Mouse (Mus musculus) MEL (cell line): ENCODE results near the gene Spsb2. TPM values are rescaled to one million over a fixed set of nuclear protein-coding genes. Genes with fewer than 3 reads are reported as not detected.

ENCODE experiments used
- DNase-seq: peaks from one replicate; pipeline ENCODE4 v3.0.0; 2011; ENCODE audit warnings: low read depth, low spot score
- H3K27ac ChIP-seq: 2 replicates; pipeline ENCODE4 v1.5.1; 2012; ENCODE audit warnings: low read depth, mild to moderate bottlenecking, control low read depth, low read length, moderate library complexity; ENCODE audit not compliant: control insufficient read depth
- H3K27me3 ChIP-seq, 2 experiments: fragments of 150-350 bp in 1 of 2; sonication (generic) in 1 of 2; 2 replicates each; pipeline ENCODE4 v1.6.1; 2012; ENCODE audit warnings: low read length in 2 of 2, mild to moderate bottlenecking in 2 of 2, improper control_type of control experiment in 1 of 2, moderate library complexity in 1 of 2; ENCODE audit not compliant: insufficient read depth in 2 of 2, control insufficient read depth in 1 of 2
- H3K36me3 ChIP-seq, 2 experiments: 2 replicates each; pipeline ENCODE4 v1.6.1; 2012 to 2014; ENCODE audit warnings: low read length in 2 of 2, improper control_type of control experiment in 1 of 2, inconsistent platforms in 1 of 2, mild to moderate bottlenecking in 1 of 2; ENCODE audit not compliant: insufficient read depth in 2 of 2, control insufficient read depth in 1 of 2
- H3K4me1 ChIP-seq, 2 experiments: fragments of 150-350 bp in 1 of 2; sonication (generic) in 1 of 2; 2 replicates each; pipeline ENCODE4 v1.6.1; 2012; ENCODE audit warnings: low read length in 2 of 2, improper control_type of control experiment in 1 of 2, mild to moderate bottlenecking in 1 of 2; ENCODE audit not compliant: insufficient read depth in 2 of 2, control insufficient read depth in 1 of 2
- H3K4me3 ChIP-seq, 2 experiments: fragments of 150-350 bp in 1 of 2; sonication (generic) in 1 of 2; 2 replicates each; pipeline ENCODE4 v1.5.1; 2012; ENCODE audit warnings: low read depth in 2 of 2, low read length in 2 of 2, mild to moderate bottlenecking in 2 of 2, moderate library complexity in 2 of 2, control low read depth in 1 of 2, improper control_type of control experiment in 1 of 2; ENCODE audit not compliant: control insufficient read depth in 1 of 2, insufficient read depth in 1 of 2
- H3K79me2 ChIP-seq: 2 replicates; pipeline ENCODE4 v1.6.1; 2012; ENCODE audit warnings: mild to moderate bottlenecking, low read length, moderate library complexity; ENCODE audit not compliant: control insufficient read depth, poor library complexity, insufficient read depth
- H3K9ac ChIP-seq: 2 replicates; pipeline ENCODE4 v1.6.1; 2012; ENCODE audit warnings: low read depth, mild to moderate bottlenecking, control low read depth, low read length, moderate library complexity; ENCODE audit not compliant: control insufficient read depth, poor library complexity, severe bottlenecking
- H3K9me3 ChIP-seq: fragments of 150-350 bp; sonication (generic); replicated peaks from 2 replicates; pipeline ENCODE4 v1.6.1; 2012; ENCODE audit warnings: mild to moderate bottlenecking, low read length, improper control_type of control experiment, moderate library complexity; ENCODE audit not compliant: insufficient read depth
- BHLHE40 ChIP-seq: IDR thresholded peaks from 2 replicates; pipeline ENCODE4 v1.6.1; 2012; ENCODE audit warnings: low read depth, mild to moderate bottlenecking, inconsistent platforms, low read length, improper control_type of control experiment, borderline replicate concordance
- CHD1 ChIP-seq: IDR thresholded peaks from 2 replicates; pipeline ENCODE4 v1.6.1; 2012; ENCODE audit warnings: low read depth, mild to moderate bottlenecking, inconsistent platforms, low read length, improper control_type of control experiment
- CHD2 ChIP-seq: IDR thresholded peaks from 2 replicates; pipeline ENCODE4 v1.6.1; 2011; ENCODE audit warnings: low read length, improper control_type of control experiment
- CTCF ChIP-seq, 3 experiments: IDR thresholded peaks in 2 of 3; conservative IDR thresholded peaks in 1 of 3; 2 replicates each; pipeline ENCODE4 v1.5.1; 2011 to 2012; ENCODE audit warnings: low read length in 3 of 3, low read depth in 2 of 3, mild to moderate bottlenecking in 2 of 3, improper control_type of control experiment in 1 of 3, inconsistent platforms in 1 of 3, mixed read lengths in 1 of 3, moderate library complexity in 1 of 3; ENCODE audit not compliant: control insufficient read depth in 1 of 3, insufficient read depth in 1 of 3, poor library complexity in 1 of 3, severe bottlenecking in 1 of 3
- EP300 ChIP-seq, 2 experiments: IDR thresholded peaks; 2 replicates each; pipeline ENCODE4 v1.6.1; 2011; ENCODE audit warnings: improper control_type of control experiment in 2 of 2, low read length in 2 of 2, low read depth in 1 of 2, mild to moderate bottlenecking in 1 of 2
- GATA1 ChIP-seq: IDR thresholded peaks from 2 replicates; pipeline ENCODE4 v1.6.1; 2011; ENCODE audit warnings: low read depth, low read length, improper control_type of control experiment
- HCFC1 ChIP-seq: IDR thresholded peaks from 2 replicates; pipeline ENCODE4 v1.6.1; 2012; ENCODE audit warnings: low read depth, mild to moderate bottlenecking, inconsistent platforms, low read length, improper control_type of control experiment, moderate library complexity
- KAT2A ChIP-seq: conservative IDR thresholded peaks from 2 replicates; pipeline ENCODE4 v1.6.1; 2012; ENCODE audit warnings: low read depth, low read length, improper control_type of control experiment, inconsistent platforms
- MAFK ChIP-seq: IDR thresholded peaks from 2 replicates; pipeline ENCODE4 v1.6.1; 2011; ENCODE audit warnings: low read depth, mild to moderate bottlenecking, low read length, improper control_type of control experiment, borderline replicate concordance
- MAX ChIP-seq: IDR thresholded peaks from 2 replicates; pipeline ENCODE4 v1.6.1; 2011; ENCODE audit warnings: low read length, improper control_type of control experiment
- MXI1 ChIP-seq: IDR thresholded peaks from 2 replicates; pipeline ENCODE4 v1.6.1; 2011; ENCODE audit warnings: mild to moderate bottlenecking, low read depth, low read length, improper control_type of control experiment
- MYB ChIP-seq: IDR thresholded peaks from 2 replicates; pipeline ENCODE4 v1.6.1; 2011; ENCODE audit warnings: mild to moderate bottlenecking, low read depth, low read length, improper control_type of control experiment
- MYC ChIP-seq: IDR thresholded peaks from 2 replicates; pipeline ENCODE4 v1.6.1; 2011; ENCODE audit warnings: low read depth, mild to moderate bottlenecking, low read length, improper control_type of control experiment, moderate library complexity
- NRF1 ChIP-seq: IDR thresholded peaks from 2 replicates; pipeline ENCODE4 v1.6.1; 2014; ENCODE audit warnings: low read depth, mild to moderate bottlenecking, inconsistent platforms, low read length, improper control_type of control experiment, moderate library complexity; ENCODE audit not compliant: poor library complexity, insufficient read depth, severe bottlenecking
- POLR2AphosphoS2 ChIP-seq: IDR thresholded peaks from 2 replicates; pipeline ENCODE4 v1.6.1; 2011; ENCODE audit warnings: low read length, improper control_type of control experiment
- RAD21 ChIP-seq: IDR thresholded peaks from 2 replicates; pipeline ENCODE4 v1.6.1; 2011; ENCODE audit warnings: mild to moderate bottlenecking, low read depth, low read length, improper control_type of control experiment
- SMC3 ChIP-seq: IDR thresholded peaks from 2 replicates; pipeline ENCODE4 v1.6.1; 2011; ENCODE audit warnings: low read depth, low read length, improper control_type of control experiment
- TAL1 ChIP-seq: IDR thresholded peaks from 2 replicates; pipeline ENCODE4 v1.6.1; 2012; ENCODE audit warnings: mild to moderate bottlenecking, inconsistent platforms, low read length, moderate library complexity, mixed read lengths
- TBP ChIP-seq: IDR thresholded peaks from 2 replicates; pipeline ENCODE4 v1.8.0; 2011; ENCODE audit warnings: low read depth, low read length, improper control_type of control experiment
- ZC3H11A ChIP-seq: IDR thresholded peaks from 2 replicates; pipeline ENCODE4 v1.6.1; 2012; ENCODE audit warnings: low read depth, mild to moderate bottlenecking, inconsistent platforms, low read length, improper control_type of control experiment
- ZKSCAN1 ChIP-seq: IDR thresholded peaks from 2 replicates; pipeline ENCODE4 v1.6.1; 2012; ENCODE audit warnings: low read depth, mild to moderate bottlenecking, inconsistent platforms, low read length, improper control_type of control experiment, moderate library complexity
- ZMIZ1 ChIP-seq: IDR thresholded peaks from 2 replicates; pipeline ENCODE4 v1.6.1; 2012; ENCODE audit warnings: low read depth, mild to moderate bottlenecking, inconsistent platforms, low read length, improper control_type of control experiment, moderate library complexity
- ZNF384 ChIP-seq: IDR thresholded peaks from 2 replicates; pipeline ENCODE4 v1.6.1; 2012; ENCODE audit warnings: low read depth, mild to moderate bottlenecking, inconsistent platforms, low read length, improper control_type of control experiment
- polyA plus RNA-seq, 2 experiments: library from polyadenylated mRNA; stranded (reverse) in 1 of 2; unstranded in 1 of 2; fragments of >175 nt in 1 of 2; fragments of >200 nt in 1 of 2; gene quantifications; 2 replicates each; pipeline versions ENCODE4 v1.2.1 to v1.2.4; 2012; ENCODE audit warnings: low replicate concordance in 2 of 2, low read depth in 1 of 2; ENCODE audit not compliant: insufficient read length in 2 of 2, insufficient read depth in 1 of 2, missing spikeins in 1 of 2
- total RNA-seq: library from RNA; depleted of rRNA; stranded (reverse); fragments of 300-350 nt; gene quantifications from 2 replicates; pipeline ENCODE4 v1.2.3, GENCODE M21; 2012

Spsb2 gene
- total and polyA plus RNA-seq, 3 experiments = 7.3 to 7.7 TPM; not detected in 1

- no peak overlapping the region for H3K4me3 ChIP-seq
- no peaks in the 10 kb centered on the region for H3K27me3 ChIP-seq
- H3K9me3 ChIP-seq = no peaks in the 10 kb centered on the region
- peaks cover 0 to 9% of the 10 kb centered on the region in 2 experiments; a peak in 3 of 4 replicates for H3K4me1 ChIP-seq
- no peak overlapping the region for H3K27ac ChIP-seq
- H3K9ac ChIP-seq = no peak overlapping the region
- TF ChIP-seq MAFK (no peak), POLR2AphosphoS2 (no peak), MYC (no peak), HCFC1 (no peak), MXI1 (no peak), CHD1 (no peak)
- H3K79me2 ChIP-seq = no peaks in the 10 kb centered on the region
- H3K36me3 ChIP-seq = no peaks in the 10 kb centered on the region
- no peak for DNase-seq
Measured at GRCm38 (mm10) chr6:124839805-124840204, 31.3 kb downstream of the Spsb2 start.

- Histone ChIP-seq H3K9ac (no peak within 1 kb of the TSS), H3K27me3 (no peaks in the 10 kb centered on the region), H3K36me3 (no peaks in the 10 kb centered on the region), H3K27ac (no peak within 1 kb of the TSS), H3K4me1 (peaks cover 0 to 9% of the 10 kb centered on the region in 2 experiments; a peak in 3 of 4 replicates), H3K79me2 (no peaks in the 10 kb centered on the region), H3K9me3 (no peaks in the 10 kb centered on the region), H3K4me3 (no peak within 1 kb of the TSS)
- TF ChIP-seq CTCF (IDR thresholded peaks at IDR 0.05 in 2 of 3, conservative IDR thresholded peaks at IDR 0.05 in 1 of 3; ENCODE audit: control insufficient read depth in 1 of 3, insufficient read depth in 1 of 3, low read depth in 2 of 3, low read length in 3 of 3, poor library complexity in 1 of 3, severe bottlenecking in 1 of 3) (peak in 1 of 3 experiments; percentile 24; a peak in 1 of 6 replicates), GATA1 (peak; percentile 42; the same call in 1 of the 2 replicates), EP300 (IDR thresholded peaks at IDR 0.05; ENCODE audit: low read depth in 1 of 2, low read length in 2 of 2) (no peak), ZKSCAN1 (no peak)
- peak; percentile 43 for DNase-seq
Measured at GRCm38 (mm10) chr6:124840241-124841167, 32.0 kb downstream of the Spsb2 start, which contains the start of gene Gnb3. Gene Gnb3 (minus strand): TSS chr6:124840275.

- Histone ChIP-seq H3K79me2 (no peaks in the 10 kb centered on the region), H3K4me3 (no peak overlapping the region), H3K9ac (no peak overlapping the region), H3K4me1 (no peaks in the 10 kb centered on the region), H3K27me3 (peaks cover 12% of the 10 kb centered on the region in 2 experiments; a peak in 3 of 4 replicates), H3K36me3 (no peaks in the 10 kb centered on the region), H3K9me3 (no peaks in the 10 kb centered on the region), H3K27ac (no peak overlapping the region)
- peak; percentile 89 for DNase-seq
- TF ChIP-seq ZC3H11A (peak; percentile 37; the same call in 1 of the 2 replicates), HCFC1 (peak; percentile 27; the same call in 1 of the 2 replicates), POLR2AphosphoS2 (no peak), NRF1 (no peak), CTCF (IDR thresholded peaks at IDR 0.05 in 2 of 3, conservative IDR thresholded peaks at IDR 0.05 in 1 of 3; ENCODE audit: control insufficient read depth in 1 of 3, insufficient read depth in 1 of 3, low read depth in 2 of 3, low read length in 3 of 3, poor library complexity in 1 of 3, severe bottlenecking in 1 of 3) (peak; percentile 90 to 97 (median 94)), RAD21 (peak; percentile 55), MAX (no peak), ZNF384 (no peak), SMC3 (peak; percentile 70), MYB (no peak), BHLHE40 (0 out of 2 replicates have a peak, but pooled peaks have one; percentile 26), CHD2 (no peak), KAT2A (no peak), ZMIZ1 (no peak), TBP (no peak), MXI1 (no peak), TAL1 (no peak)
Measured at GRCm38 (mm10) chr6:124847305-124847704, 38.8 kb downstream of the Spsb2 start.
